Mouse (Mus musculus): ENCODE measurements around the gene Paxx. TPM values are rescaled to one million over a fixed set of nuclear protein-coding genes. Genes with fewer than 3 reads are reported as not detected.

Paxx gene
- polyA plus RNA-seq, 2 experiments, result 7.3 to 7.9 TPM

DNA sequence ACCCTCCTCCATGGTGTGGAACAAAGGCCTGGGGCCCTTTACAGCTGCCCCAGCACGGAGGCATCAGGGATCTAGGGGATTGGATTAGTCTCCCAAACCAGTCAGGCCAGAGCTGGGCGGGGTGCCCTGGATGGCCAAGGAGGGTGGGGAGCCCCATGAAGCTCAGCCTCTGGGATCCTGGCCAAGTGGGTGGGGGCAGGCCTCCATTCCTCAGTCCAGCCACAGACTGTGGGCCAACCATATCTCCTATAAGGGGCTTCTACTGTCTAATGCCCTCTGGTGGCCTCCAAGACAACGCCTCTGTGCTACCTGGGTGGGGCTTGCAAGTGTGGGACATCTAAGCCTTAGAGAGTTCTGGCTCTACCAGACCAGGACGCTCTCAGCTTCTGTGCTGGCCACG, 2.0 kb downstream of the Paxx start:
- Histone ChIP-seq H3K27ac (no peak overlapping the region), H3K27me3 (ENCODE audit: control insufficient read depth, insufficient read depth, low read length) (no peaks in the 10 kb centered on the region), H3K4me3 (ENCODE audit: insufficient read depth in 1 of 2, low read depth in 2 of 2, low read length in 2 of 2) (no peak overlapping the region), H3K36me3 (replicated peaks; ENCODE audit: control insufficient read depth, insufficient read depth, low read depth) (no peaks in the 10 kb centered on the region), H3K4me2 (ENCODE audit: low read depth) (no peak overlapping the region), H3K9me3 (ENCODE audit: control insufficient read depth, low read length) (no peaks in the 10 kb centered on the region), H3K4me1 (replicated peaks; ENCODE audit: control insufficient read depth in 2 of 2, insufficient read depth in 2 of 2, low read length in 1 of 2) (peaks cover 4 to 11% of the 10 kb centered on the region in 2 experiments), H3K9ac (replicated peaks) (no peak overlapping the region)
- no peak for TF ChIP-seq EP300 (IDR thresholded peaks at IDR 0.05; ENCODE audit: low read depth)
- TF ChIP-seq CTCF (IDR thresholded peaks at IDR 0.05; ENCODE audit: low read depth), result no peak; the same call in 1 of the 2 replicates
- DNase-seq (ENCODE audit: low read depth in 3 of 3, low spot score in 3 of 3) (no peak), ATAC-seq (ENCODE audit: insufficient read depth) (no peak)
- WGBS (ENCODE audit: insufficient replicate concordance), result 64% methylated on average over 5 of the region's 5 CpGs

DNA sequence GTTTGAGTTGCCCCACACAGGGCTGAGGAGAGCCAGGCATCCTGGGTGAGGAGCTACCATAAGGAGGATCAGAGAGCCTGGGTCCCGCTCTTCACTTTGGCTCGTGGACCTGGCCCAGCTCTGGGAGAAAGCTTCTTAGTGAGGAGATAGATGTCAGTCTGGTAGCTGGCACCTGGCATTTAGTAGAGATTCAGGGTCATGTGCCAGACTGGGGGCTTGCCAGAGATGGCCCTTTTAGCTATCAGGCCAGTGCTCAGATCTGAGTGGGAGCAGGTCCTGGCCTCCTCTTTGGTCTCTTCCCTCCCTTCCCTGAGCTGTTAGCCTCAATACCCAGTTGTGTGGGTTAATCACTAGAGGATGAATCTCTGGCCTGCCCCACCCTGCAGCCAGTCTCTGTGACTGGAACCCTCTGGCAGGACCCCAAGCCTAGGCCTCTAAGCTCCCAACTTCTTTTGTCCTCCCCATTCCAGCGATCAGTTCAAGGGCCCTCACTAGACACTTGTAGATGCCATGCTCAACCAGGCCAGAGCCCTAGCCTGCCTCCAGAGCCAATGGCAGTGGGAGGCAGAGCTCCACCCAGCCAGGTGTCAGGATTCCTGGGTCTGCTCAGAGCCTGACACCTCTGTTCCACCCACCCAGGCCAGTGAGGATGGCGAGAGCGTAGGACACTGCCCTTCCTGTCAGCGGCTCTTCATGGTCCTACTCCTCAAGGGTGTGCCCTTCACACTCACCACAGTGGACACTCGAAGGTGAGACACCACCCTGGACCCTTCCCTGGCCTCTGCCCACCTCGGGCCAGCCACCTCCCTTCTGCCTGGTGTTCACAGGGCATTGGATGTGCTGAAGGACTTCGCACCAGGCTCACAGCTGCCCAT, 3.6 kb downstream of the Paxx start:
- Histone ChIP-seq H3K9me3 (ENCODE audit: control insufficient read depth, low read length) (no peaks in the 10 kb centered on the region), H3K9ac (replicated peaks) (no peak overlapping the region), H3K27ac (no peak overlapping the region), H3K4me2 (ENCODE audit: low read depth) (no peak overlapping the region), H3K36me3 (replicated peaks; ENCODE audit: control insufficient read depth, insufficient read depth, low read depth) (no peaks in the 10 kb centered on the region), H3K4me3 (ENCODE audit: insufficient read depth in 1 of 2, low read depth in 2 of 2, low read length in 2 of 2) (no peak overlapping the region), H3K4me1 (replicated peaks; ENCODE audit: control insufficient read depth in 2 of 2, insufficient read depth in 2 of 2, low read length in 1 of 2) (peaks cover 4 to 11% of the 10 kb centered on the region in 2 experiments), H3K27me3 (ENCODE audit: control insufficient read depth, insufficient read depth, low read length) (no peaks in the 10 kb centered on the region)
- ATAC-seq (ENCODE audit: insufficient read depth) (no peak), DNase-seq (ENCODE audit: low read depth in 3 of 3, low spot score in 3 of 3) (no peak)
- TF ChIP-seq CTCF (IDR thresholded peaks at IDR 0.05; ENCODE audit: low read depth) (no peak), EP300 (IDR thresholded peaks at IDR 0.05; ENCODE audit: low read depth) (no peak)
- 73% methylated on average over 9 of the region's 9 CpGs for WGBS (ENCODE audit: insufficient replicate concordance)

DNA sequence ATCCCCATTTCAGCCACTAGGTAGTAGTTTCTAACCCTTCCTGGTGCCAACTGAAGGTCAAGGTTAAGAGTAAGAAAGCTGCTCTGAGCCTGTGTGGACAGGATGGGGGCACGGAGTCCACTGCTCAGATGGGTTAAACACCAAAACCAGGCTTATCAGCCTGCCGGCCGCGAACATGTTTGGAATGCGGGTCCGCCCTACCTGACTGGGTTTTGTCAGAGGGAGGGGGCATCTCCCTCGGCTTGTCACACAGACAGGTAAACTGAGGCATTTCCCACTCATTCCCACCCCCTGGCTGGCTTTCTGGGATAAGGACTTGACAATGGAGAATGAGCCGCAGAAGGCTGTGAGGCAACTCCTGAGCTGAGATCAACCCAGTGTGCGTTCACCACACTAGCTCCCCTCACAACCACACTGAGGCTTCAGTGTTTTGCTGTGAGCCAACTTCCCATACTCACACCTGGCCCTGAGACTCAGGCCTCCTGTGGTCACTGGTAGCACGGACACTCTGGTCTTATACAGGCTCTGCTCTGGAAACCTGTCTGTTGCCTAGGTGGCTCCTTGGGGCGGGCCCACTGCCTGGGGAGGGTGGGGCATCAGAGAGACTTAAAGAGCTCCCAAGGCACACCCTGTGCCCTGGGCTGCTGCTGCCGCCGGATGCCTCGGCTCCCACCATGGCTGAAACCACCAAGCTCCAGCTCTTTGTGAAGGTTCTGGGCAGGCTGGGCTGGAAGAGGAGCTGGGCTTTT, 4.5 kb downstream of the Paxx start, which contains the start of gene Clic3:
Gene Clic3 (plus strand): TSS at position 634 of the 749 bp plus-strand sequence.
- ATAC-seq (ENCODE audit: insufficient read depth) (no peak), DNase-seq (ENCODE audit: low read depth in 3 of 3, low spot score in 3 of 3) (no peak)
- Histone ChIP-seq H3K4me1 (replicated peaks; ENCODE audit: control insufficient read depth in 2 of 2, insufficient read depth in 2 of 2, low read length in 1 of 2) (peaks cover 4 to 8% of the 10 kb centered on the region in 2 experiments), H3K4me2 (ENCODE audit: low read depth) (no peak within 1 kb of the TSS), H3K27me3 (ENCODE audit: control insufficient read depth, insufficient read depth, low read length) (no peaks in the 10 kb centered on the region), H3K4me3 (ENCODE audit: insufficient read depth in 1 of 2, low read depth in 2 of 2, low read length in 2 of 2) (no peak within 1 kb of the TSS), H3K36me3 (replicated peaks; ENCODE audit: control insufficient read depth, insufficient read depth, low read depth) (no peaks in the 10 kb centered on the region), H3K9ac (replicated peaks) (no peak within 1 kb of the TSS), H3K27ac (no peak within 1 kb of the TSS), H3K9me3 (ENCODE audit: control insufficient read depth, low read length) (no peaks in the 10 kb centered on the region)
- no peak for TF ChIP-seq CTCF (IDR thresholded peaks at IDR 0.05; ENCODE audit: low read depth)
- no peak for TF ChIP-seq EP300 (IDR thresholded peaks at IDR 0.05; ENCODE audit: low read depth)
- 58% methylated on average over 14 of the region's 14 CpGs for WGBS (ENCODE audit: insufficient replicate concordance)

DNA sequence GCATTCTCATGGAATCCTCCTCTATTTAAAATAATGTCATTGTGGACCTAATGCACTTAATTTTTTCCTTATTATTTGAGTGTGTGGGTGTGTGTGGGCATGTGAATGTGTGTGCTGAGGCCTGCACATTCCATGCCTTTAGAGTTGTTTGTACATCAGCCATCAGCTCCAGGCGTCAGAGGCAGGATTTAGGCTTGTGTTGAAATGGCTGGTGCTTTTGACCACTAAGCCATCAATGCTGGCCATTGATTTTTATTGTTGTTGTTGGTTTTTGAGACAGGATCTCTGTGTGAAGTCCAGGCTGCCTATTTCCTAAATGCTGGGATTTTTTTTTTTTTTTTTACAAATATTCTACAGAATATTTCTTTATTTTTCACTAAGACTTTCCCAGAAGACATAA, 7.9 kb downstream of the Paxx start:
- WGBS (ENCODE audit: insufficient replicate concordance), result 36% methylated on average over 1 of the region's 1 CpGs
- H3K27ac ChIP-seq, result no peak overlapping the region
- no peaks in the 10 kb centered on the region for H3K27me3 ChIP-seq (ENCODE audit: control insufficient read depth, insufficient read depth, low read length)
- H3K4me1 ChIP-seq (replicated peaks; ENCODE audit: control insufficient read depth in 2 of 2, insufficient read depth in 2 of 2, low read length in 1 of 2), result no peaks in the 10 kb centered on the region
- no peak for DNase-seq (ENCODE audit: low read depth in 3 of 3, low spot score in 3 of 3)
- no peak for ATAC-seq (ENCODE audit: insufficient read depth)
- H3K4me3 ChIP-seq (ENCODE audit: insufficient read depth in 1 of 2, low read depth in 2 of 2, low read length in 2 of 2), result no peak overlapping the region
- no peak overlapping the region for H3K9ac ChIP-seq (replicated peaks)
- H3K9me3 ChIP-seq (ENCODE audit: control insufficient read depth, low read length), result no peaks in the 10 kb centered on the region
- no peak overlapping the region for H3K4me2 ChIP-seq (ENCODE audit: low read depth)
- no peaks in the 10 kb centered on the region for H3K36me3 ChIP-seq (replicated peaks; ENCODE audit: control insufficient read depth, insufficient read depth, low read depth)
- TF ChIP-seq CTCF (IDR thresholded peaks at IDR 0.05; ENCODE audit: low read depth) (no peak), EP300 (IDR thresholded peaks at IDR 0.05; ENCODE audit: low read depth) (no peak)

All from liver, embryonic 14.5 days (tissue).